Mouse (Mus musculus): ENCODE data around the gene Glt1d1.

GRCm38 (mm10) chr5:127678501-127678900 lies 46.4 kb downstream of the Glt1d1 start:
- TF ChIP-seq POLR2A (IDR thresholded peaks at IDR 0.05; ENCODE audit: borderline replicate concordance, insufficient read depth, low read length) = no peak
- TF ChIP-seq CTCF (IDR thresholded peaks at IDR 0.05; ENCODE audit: borderline replicate concordance, insufficient read depth, low read depth, low read length) = peak; percentile 25; the same call in 1 of the 2 replicates
